Mouse (Mus musculus) hindbrain, embryonic 16.5 days (tissue): ENCODE results near the gene Tspan2. TPM values are rescaled to one million over a fixed set of nuclear protein-coding genes. Genes with fewer than 3 reads are reported as not detected.

ENCODE experiments used
- ATAC-seq: fragments of 200-750 bp; cut with Nextera tagmentation; 2 replicates; pipeline ENCODE4 v1.8.0; 2017; ENCODE audit warnings: moderate TSS enrichment, moderate library complexity
- H3K27ac ChIP-seq: fragments of 300-500 bp; sonication (generic); 2 replicates; pipeline ENCODE4 v1.5.1; 2014; ENCODE audit warnings: low read depth, mild to moderate bottlenecking, control low read depth, low read length, moderate library complexity
- H3K27me3 ChIP-seq: fragments of 300-500 bp; sonication (generic); replicated peaks from 2 replicates; pipeline ENCODE4 v1.6.1; 2014; ENCODE audit warnings: low read length; ENCODE audit not compliant: control insufficient read depth, insufficient read depth
- H3K36me3 ChIP-seq: fragments of 300-500 bp; sonication (generic); 2 replicates; pipeline ENCODE4 v1.6.1; 2014; ENCODE audit warnings: mild to moderate bottlenecking, low read length, moderate library complexity, mixed read lengths; ENCODE audit not compliant: control insufficient read depth, insufficient read depth
- H3K4me1 ChIP-seq: fragments of 300-500 bp; sonication (generic); 2 replicates; pipeline ENCODE4 v1.6.1; 2014; ENCODE audit warnings: low read depth, low read length; ENCODE audit not compliant: control insufficient read depth, insufficient read depth
- H3K4me2 ChIP-seq: fragments of 300-500 bp; sonication (generic); 2 replicates; pipeline ENCODE4 v1.6.1; 2014; ENCODE audit warnings: mild to moderate bottlenecking, low read length, control low read depth, moderate library complexity
- H3K4me3 ChIP-seq: fragments of 300-500 bp; sonication (generic); 2 replicates; pipeline ENCODE4 v1.5.1; 2014; ENCODE audit warnings: mild to moderate bottlenecking, low read length, control low read depth, moderate library complexity
- H3K9ac ChIP-seq: fragments of 300-500 bp; sonication (generic); 2 replicates; pipeline ENCODE4 v1.6.1; 2014; ENCODE audit warnings: low read depth, mild to moderate bottlenecking, control low read depth, low read length, moderate library complexity
- H3K9me3 ChIP-seq: fragments of 300-500 bp; sonication (generic); 2 replicates; pipeline ENCODE4 v1.6.1; 2014; ENCODE audit warnings: mild to moderate bottlenecking, low read length, moderate library complexity; ENCODE audit not compliant: control insufficient read depth
- WGBS: fragments of 180-500 bp; shearing (Covaris S2); extraction: QIAGEN DNeasy Blood & Tissue Kit; methylation state at CpG from one replicate; pipeline ENCODE4 v1.1.7; 2014; 5-methylcytosine and 5-hydroxymethylcytosine counted together
- polyA plus RNA-seq: library from polyadenylated mRNA; unstranded; fragments of >200 nt; fragmentation: Nextera tagmentation; extraction: Ambion mirVana; gene quantifications from 2 replicates; pipeline ENCODE4 v1.2.1, GENCODE M21; 2015

Tspan2 gene
- polyA plus RNA-seq, 1 experiment from 2014 or later: 14.9 TPM

- Histone ChIP-seq H3K36me3 (no peaks in the 10 kb centered on the region), H3K27me3 (no peaks in the 10 kb centered on the region), H3K9me3 (no peaks in the 10 kb centered on the region), H3K9ac (no peak overlapping the region), H3K4me1 (peaks cover 7% of the 10 kb centered on the region), H3K4me3 (no peak overlapping the region), H3K4me2 (no peak overlapping the region), H3K27ac (no peak overlapping the region)
- WGBS: 65% methylated on average over 4 of the region's 4 CpGs
- ATAC-seq: no peak
Measured at GRCm38 (mm10) chr3:102742725-102743124, 8.4 kb downstream of the Tspan2 start.

GRCm38 (mm10) chr3:102743202-102743601, 8.9 kb downstream of the Tspan2 start:
- Histone ChIP-seq H3K27ac (no peak overlapping the region), H3K27me3 (no peaks in the 10 kb centered on the region), H3K9me3 (no peaks in the 10 kb centered on the region), H3K4me1 (peaks cover 7% of the 10 kb centered on the region), H3K9ac (no peak overlapping the region), H3K36me3 (no peaks in the 10 kb centered on the region), H3K4me3 (no peak overlapping the region), H3K4me2 (no peak overlapping the region)
- WGBS: 49% methylated on average over 4 of the region's 4 CpGs
- no peak for ATAC-seq

- Histone ChIP-seq H3K27ac (no peak overlapping the region), H3K4me3 (no peak overlapping the region)
- WGBS: 71% methylated on average over 9 of the region's 9 CpGs
Measured at GRCm38 (mm10) chr3:102743781-102744471, 9.6 kb downstream of the Tspan2 start.

GRCm38 (mm10) chr3:102744657-102745056, 10.3 kb downstream of the Tspan2 start:
- no peaks in the 10 kb centered on the region for H3K36me3 ChIP-seq
- H3K27ac ChIP-seq: no peak overlapping the region
- no peak overlapping the region for H3K9ac ChIP-seq
- H3K9me3 ChIP-seq: no peaks in the 10 kb centered on the region
- H3K4me2 ChIP-seq: no peak overlapping the region
- H3K4me1 ChIP-seq: peaks cover 7% of the 10 kb centered on the region
- no peaks in the 10 kb centered on the region for H3K27me3 ChIP-seq
- H3K4me3 ChIP-seq: no peak overlapping the region
- WGBS: 50% methylated on average over 5 of the region's 5 CpGs
- no peak for ATAC-seq

More at GRCm38 (mm10) chr3:102743781-102744471, 9.6 kb downstream of the Tspan2 start:
- Histone ChIP-seq H3K4me1 (peaks cover 7% of the 10 kb centered on the region), H3K36me3 (no peaks in the 10 kb centered on the region), H3K9me3 (no peaks in the 10 kb centered on the region), H3K9ac (no peak overlapping the region), H3K4me2 (no peak overlapping the region), H3K27me3 (no peaks in the 10 kb centered on the region)
- peak; percentile 27; the same call in 1 of the 2 replicates for ATAC-seq

- H3K27me3 ChIP-seq: no peaks in the 10 kb centered on the region
- no peaks in the 10 kb centered on the region for H3K9me3 ChIP-seq
- peaks cover 7% of the 10 kb centered on the region for H3K4me1 ChIP-seq
- no peak overlapping the region for H3K9ac ChIP-seq
- H3K27ac ChIP-seq: no peak overlapping the region
- 0 out of 2 replicates have a peak, but pooled peaks cover 4% of the 10 kb centered on the region for H3K36me3 ChIP-seq
- 82% methylated on average over 4 of the region's 4 CpGs for WGBS
- no peak overlapping the region for H3K4me2 ChIP-seq
- H3K4me3 ChIP-seq: no peak overlapping the region
- ATAC-seq: no peak
Measured at GRCm38 (mm10) chr3:102746174-102746573, 11.8 kb downstream of the Tspan2 start.

- Histone ChIP-seq H3K4me1 (peaks cover 7% of the 10 kb centered on the region), H3K9ac (no peak overlapping the region), H3K4me2 (no peak overlapping the region), H3K36me3 (0 out of 2 replicates have a peak, but pooled peaks cover 4% of the 10 kb centered on the region), H3K9me3 (no peaks in the 10 kb centered on the region), H3K27me3 (no peaks in the 10 kb centered on the region), H3K4me3 (no peak overlapping the region), H3K27ac (no peak overlapping the region)
- WGBS: 80% methylated on average over 3 of the region's 3 CpGs
- ATAC-seq: no peak
Measured at GRCm38 (mm10) chr3:102748038-102748437, 13.7 kb downstream of the Tspan2 start.

- Histone ChIP-seq H3K27me3 (no peaks in the 10 kb centered on the region), H3K4me2 (no peak overlapping the region), H3K36me3 (0 out of 2 replicates have a peak, but pooled peaks cover 4% of the 10 kb centered on the region), H3K9me3 (no peaks in the 10 kb centered on the region), H3K4me3 (no peak overlapping the region), H3K9ac (no peak overlapping the region), H3K4me1 (peaks cover 7% of the 10 kb centered on the region), H3K27ac (no peak overlapping the region)
- WGBS: 86% methylated on average over 5 of the region's 5 CpGs
- ATAC-seq: no peak
Measured at GRCm38 (mm10) chr3:102748686-102749085, 14.4 kb downstream of the Tspan2 start.

GRCm38 (mm10) chr3:102751136-102751535, 16.8 kb downstream of the Tspan2 start:
- no peak overlapping the region for H3K27ac ChIP-seq
- no peak for ATAC-seq
- no peaks in the 10 kb centered on the region for H3K4me1 ChIP-seq
- H3K4me2 ChIP-seq: no peak overlapping the region
- H3K9me3 ChIP-seq: no peaks in the 10 kb centered on the region
- H3K9ac ChIP-seq: no peak overlapping the region
- H3K36me3 ChIP-seq: 0 out of 2 replicates have a peak, but pooled peaks cover 4% of the 10 kb centered on the region
- 81% methylated on average over 5 of the region's 5 CpGs for WGBS
- H3K27me3 ChIP-seq: no peaks in the 10 kb centered on the region
- H3K4me3 ChIP-seq: no peak overlapping the region

GRCm38 (mm10) chr3:102751536-102751935, 17.2 kb downstream of the Tspan2 start:
- no peaks in the 10 kb centered on the region for H3K27me3 ChIP-seq
- ATAC-seq: no peak
- H3K4me3 ChIP-seq: no peak overlapping the region
- H3K27ac ChIP-seq: no peak overlapping the region
- no peaks in the 10 kb centered on the region for H3K4me1 ChIP-seq
- H3K9me3 ChIP-seq: no peaks in the 10 kb centered on the region
- 98% methylated on average over 3 of the region's 3 CpGs for WGBS
- H3K4me2 ChIP-seq: no peak overlapping the region
- H3K36me3 ChIP-seq: 0 out of 2 replicates have a peak, but pooled peaks cover 4% of the 10 kb centered on the region
- no peak overlapping the region for H3K9ac ChIP-seq
